Mouse (Mus musculus): ENCODE results near the gene Dynlt1b. TPM values are rescaled to one million over a fixed set of nuclear protein-coding genes. Genes with fewer than 3 reads are reported as not detected.
"Not testable (repeated sequence)": the region's sequence is repeated elsewhere in the genome, so short reads cannot be mapped to it uniquely, and the experiment has no call there.

Dynlt1b gene
- total RNA-seq, 2 experiments from 2014 or later, result 322 to 378 TPM

GRCm38 (mm10) chr17:6422370-6422769 lies 7.5 kb upstream of the Dynlt1b start:
- intact Hi-C loops (cut with DNase I); DNase-seq: not testable (repeated sequence)

GRCm38 (mm10) chr17:6422805-6423204 lies 7.1 kb upstream of the Dynlt1b start:
- intact Hi-C loops (cut with DNase I); DNase-seq: not testable (repeated sequence)

GRCm38 (mm10) chr17:6424294-6424980 lies 5.5 kb upstream of the Dynlt1b start:
- DNase-seq; intact Hi-C loops (cut with DNase I): not testable (repeated sequence)

- DNase-seq; intact Hi-C loops (cut with DNase I): not testable (repeated sequence)
Observed at GRCm38 (mm10) chr17:6425325-6425724, 4.6 kb upstream of the Dynlt1b start.

GRCm38 (mm10) chr17:6426869-6427268 lies 3.0 kb upstream of the Dynlt1b start:
- intact Hi-C loops (cut with DNase I); DNase-seq: not testable (repeated sequence)

- DNase-seq; intact Hi-C loops (cut with DNase I): not testable (repeated sequence)
Observed at GRCm38 (mm10) chr17:6428926-6429325, 986 bp upstream of the Dynlt1b start.

- DNase-seq; intact Hi-C loops (cut with DNase I): not testable (repeated sequence)
Observed at GRCm38 (mm10) chr17:6430410-6431001, 594 bp downstream of the Dynlt1b start.

- DNase-seq; intact Hi-C loops (cut with DNase I): not testable (repeated sequence)
Observed at GRCm38 (mm10) chr17:6432456-6432855, 2.5 kb downstream of the Dynlt1b start.

- intact Hi-C loops (cut with DNase I); DNase-seq: not testable (repeated sequence)
Observed at GRCm38 (mm10) chr17:6433691-6434090, 3.8 kb downstream of the Dynlt1b start.

GRCm38 (mm10) chr17:6438080-6438479 lies 8.2 kb downstream of the Dynlt1b start:
- intact Hi-C loops (cut with DNase I); DNase-seq: not testable (repeated sequence)

GRCm38 (mm10) chr17:6439913-6440312 lies 10.0 kb downstream of the Dynlt1b start:
- intact Hi-C loops (cut with DNase I); DNase-seq: not testable (repeated sequence)

GRCm38 (mm10) chr17:6440493-6441077 lies 10.7 kb downstream of the Dynlt1b start:
- peak; percentile 64 for DNase-seq
- intact Hi-C loops (cut with DNase I), result not testable (repeated sequence)

GRCm38 (mm10) chr17:6441254-6441653 lies 11.3 kb downstream of the Dynlt1b start:
- intact Hi-C loops (cut with DNase I), result not testable (repeated sequence)

GRCm38 (mm10) chr17:6442513-6442912 lies 12.6 kb downstream of the Dynlt1b start:
- DNase-seq; intact Hi-C loops (cut with DNase I): not testable (repeated sequence)

More at GRCm38 (mm10) chr17:6441254-6441653, 11.3 kb downstream of the Dynlt1b start:
- DNase-seq, result not testable (repeated sequence)

- intact Hi-C loops (cut with DNase I); DNase-seq: not testable (repeated sequence)
Observed at GRCm38 (mm10) chr17:6445794-6446587, 16.1 kb downstream of the Dynlt1b start.

- DNase-seq; intact Hi-C loops (cut with DNase I): not testable (repeated sequence)
Observed at GRCm38 (mm10) chr17:6448293-6448692, 18.4 kb downstream of the Dynlt1b start.

- intact Hi-C loops (cut with DNase I); DNase-seq: not testable (repeated sequence)
Observed at GRCm38 (mm10) chr17:6449166-6449565, 19.3 kb downstream of the Dynlt1b start.

GRCm38 (mm10) chr17:6451205-6451604 lies 21.3 kb downstream of the Dynlt1b start:
- peak; percentile 35 for DNase-seq
- intact Hi-C loops (cut with DNase I), result not testable (repeated sequence)

- peak; percentile 56 for DNase-seq
- intact Hi-C loops (cut with DNase I), result not testable (repeated sequence)
Observed at GRCm38 (mm10) chr17:6452689-6453088, 22.8 kb downstream of the Dynlt1b start.

- DNase-seq; intact Hi-C loops (cut with DNase I): not testable (repeated sequence)
Observed at GRCm38 (mm10) chr17:6454703-6455102, 24.8 kb downstream of the Dynlt1b start.

- DNase-seq; intact Hi-C loops (cut with DNase I): not testable (repeated sequence)
Observed at GRCm38 (mm10) chr17:6455883-6456282, 26.0 kb downstream of the Dynlt1b start.
